Mouse (Mus musculus) embryo, embryonic 11 days (tissue): Measurements from ENCODE around the gene Olfr202.
"Not testable (repeated sequence)": the region's sequence is repeated elsewhere in the genome, so short reads cannot be mapped to it uniquely, and the experiment has no call there.

Experiments used
- DNase-seq: peaks from one replicate; pipeline ENCODE4 v3.0.0-alpha.2; 2015

Olfr202 gene

GRCm38 (mm10) chr16:59286693-59287092 lies at the start of gene Olfr202:
TSS of gene Olfr202 (minus strand) at chr16:59286793.
- DNase-seq = no peak

GRCm38 (mm10) chr16:59331038-59331437 lies 44.4 kb upstream of the Olfr202 start, which contains the start of gene Olfr205:
TSS of gene Olfr205 (minus strand) at chr16:59331138.
- DNase-seq = no peak

GRCm38 (mm10) chr16:59323262-59323661 lies 36.7 kb upstream of the Olfr202 start:
- DNase-seq = not testable (repeated sequence)

- no peak for DNase-seq
These were observed 31.6 kb upstream of the Olfr202 start, which contains the start of gene Olfr204 for GRCm38 (mm10) chr16:59318148-59318547. TSS of gene Olfr204 (minus strand) at chr16:59318248.

- no peak for DNase-seq
These were observed 12.0 kb upstream of the Olfr202 start, which contains the start of gene Olfr203 for GRCm38 (mm10) chr16:59298581-59298980. TSS of gene Olfr203 (plus strand) at chr16:59298881.

- DNase-seq = not testable (repeated sequence)
These were observed 983 bp upstream of the Olfr202 start for GRCm38 (mm10) chr16:59287576-59287975.

- no peak for DNase-seq
These were observed 3.1 kb downstream of the Olfr202 start for GRCm38 (mm10) chr16:59283476-59283875.

- DNase-seq = no peak
These were observed 6.1 kb downstream of the Olfr202 start for GRCm38 (mm10) chr16:59280542-59280941.

- DNase-seq = not testable (repeated sequence)
These were observed 14.1 kb downstream of the Olfr202 start, which contains the start of gene Olfr201 for GRCm38 (mm10) chr16:59272532-59272931. TSS of gene Olfr201 (minus strand) at chr16:59272632.

GRCm38 (mm10) chr16:59269097-59269496 lies 17.5 kb downstream of the Olfr202 start:
- DNase-seq = not testable (repeated sequence)

- DNase-seq = no peak
These were observed 36.9 kb downstream of the Olfr202 start for GRCm38 (mm10) chr16:59249684-59250083.
